Mouse (Mus musculus): ENCODE results near the gene Plekhh1.
A peak's percentile ranks its signal among the peaks of the same experiment; 100 is the strongest.
"Not testable (repeated sequence)": the region's sequence is repeated elsewhere in the genome, so short reads cannot be mapped to it uniquely, and the experiment has no call there.

The Plekhh1 gene

DNA sequence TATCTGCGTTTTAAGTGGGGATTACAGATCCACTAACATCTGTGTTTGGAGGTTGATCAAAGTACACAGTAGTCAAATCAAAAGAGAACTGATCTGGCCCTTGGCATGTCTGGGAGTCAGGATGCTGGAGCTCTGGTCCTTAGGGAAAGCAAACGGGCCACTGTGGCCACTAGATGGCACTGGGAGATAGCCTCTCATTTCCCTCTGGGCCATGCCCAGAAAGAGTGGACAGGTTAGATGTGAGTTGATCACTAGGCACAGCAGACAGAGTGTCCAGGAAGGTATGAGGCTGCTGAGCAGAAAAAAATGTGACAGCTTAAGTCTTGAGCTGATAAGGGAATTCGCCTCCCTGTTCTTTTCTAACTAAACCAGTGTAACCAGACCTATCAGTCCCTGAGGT, 6.1 kb upstream of the Plekhh1 start:
- DNase-seq (ENCODE audit: extremely low read depth, insufficient read length, low spot score): peak; percentile 12

GRCm38 (mm10) chr12:79027526-79027925, 1.4 kb upstream of the Plekhh1 start:
- not testable (repeated sequence) for DNase-seq (ENCODE audit: extremely low read depth, insufficient read length, low spot score)

- DNase-seq (ENCODE audit: extremely low read depth, insufficient read length, low spot score): no peak
These were observed 5.4 kb downstream of the Plekhh1 start for GRCm38 (mm10) chr12:79034331-79034730.

DNA sequence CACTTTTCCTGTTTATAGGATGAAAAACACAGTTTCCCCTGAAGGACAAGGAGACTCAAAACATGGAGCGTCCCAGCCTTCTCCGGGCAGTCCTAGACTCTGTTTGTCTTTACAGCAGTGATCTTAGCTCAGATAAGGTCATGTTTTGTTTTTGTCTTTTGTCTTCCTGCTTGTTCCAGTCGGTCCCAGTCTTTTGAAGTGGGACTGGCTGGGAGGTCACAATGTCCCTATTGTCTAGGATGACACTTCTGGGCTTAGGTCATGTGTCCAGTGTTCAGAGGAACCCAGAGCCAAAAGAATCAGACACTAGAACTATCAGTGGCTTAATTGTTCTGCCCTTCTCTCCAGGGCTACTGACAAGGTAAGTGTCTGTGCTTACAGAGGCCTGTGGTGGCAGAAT, 6.4 kb downstream of the Plekhh1 start:
- no peak for DNase-seq (ENCODE audit: extremely low read depth, insufficient read length, low spot score)

DNA sequence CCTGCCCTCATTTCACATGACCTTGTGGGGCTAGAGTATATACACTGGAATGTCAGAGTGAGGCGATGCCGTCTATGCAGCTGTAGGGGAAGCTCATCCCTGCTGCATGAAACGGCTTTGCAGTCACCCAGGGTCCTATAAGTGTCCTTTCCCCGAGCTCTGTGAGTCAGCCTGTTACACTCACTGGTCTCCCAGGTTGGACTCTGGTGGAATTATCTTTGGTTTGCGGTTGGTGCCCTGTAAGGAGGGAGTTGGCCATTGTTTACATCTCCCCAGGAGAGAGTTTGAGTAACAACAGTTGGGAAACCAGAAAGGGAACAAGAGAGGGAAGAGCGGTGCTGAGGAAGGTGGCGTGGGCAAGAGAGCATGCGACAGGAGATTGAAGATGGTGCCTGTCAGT, 10.7 kb downstream of the Plekhh1 start:
- DNase-seq (ENCODE audit: extremely low read depth, insufficient read length, low spot score): no peak

GRCm38 (mm10) chr12:79040201-79040827, 11.4 kb downstream of the Plekhh1 start:
- DNase-seq (ENCODE audit: extremely low read depth, insufficient read length, low spot score): no peak

DNA sequence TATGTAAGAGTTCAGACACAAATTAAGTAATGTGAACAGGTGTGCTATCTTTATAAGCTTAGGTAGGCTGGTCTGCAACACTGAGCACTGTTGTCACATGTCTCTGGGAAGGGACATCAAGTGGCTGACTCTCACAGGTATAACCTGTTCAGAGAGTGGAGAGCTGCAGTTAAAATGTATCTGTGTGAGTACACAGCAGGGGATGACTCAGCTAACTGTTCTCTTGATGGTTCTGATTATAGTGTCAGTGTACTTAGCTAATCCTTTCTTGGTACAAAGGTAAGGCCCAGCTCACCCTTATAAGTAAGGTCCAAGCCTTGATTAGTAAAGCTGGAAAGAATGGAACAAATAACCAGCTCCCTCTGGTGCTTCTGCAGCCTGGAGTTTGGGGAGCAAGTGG, 12.5 kb downstream of the Plekhh1 start:
- DNase-seq (ENCODE audit: extremely low read depth, insufficient read length, low spot score): no peak

GRCm38 (mm10) chr12:79044668-79045067, 15.7 kb downstream of the Plekhh1 start:
- DNase-seq (ENCODE audit: extremely low read depth, insufficient read length, low spot score): no peak

DNA sequence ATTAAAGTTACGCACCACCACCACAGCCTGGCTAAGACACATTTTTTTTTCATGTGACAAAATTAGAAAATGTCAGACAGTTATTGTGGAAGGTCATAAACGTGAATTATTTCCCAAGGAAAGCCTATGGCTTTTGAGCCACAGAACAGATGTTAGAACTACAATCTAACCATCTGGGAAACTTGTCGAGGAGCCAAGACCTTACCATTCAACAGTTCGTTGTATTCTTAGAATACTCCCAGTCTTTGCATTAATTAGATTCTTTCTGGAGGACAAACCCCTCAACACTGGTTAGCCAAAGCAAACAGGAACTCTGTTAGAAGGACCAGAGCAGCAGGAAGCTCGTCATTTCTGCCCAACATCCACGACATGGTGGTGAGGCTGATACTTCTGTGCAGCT, 17.2 kb downstream of the Plekhh1 start:
- DNase-seq (ENCODE audit: extremely low read depth, insufficient read length, low spot score): no peak

- DNase-seq (ENCODE audit: extremely low read depth, insufficient read length, low spot score): no peak
These were observed 18.2 kb downstream of the Plekhh1 start for GRCm38 (mm10) chr12:79047203-79047602.

DNA sequence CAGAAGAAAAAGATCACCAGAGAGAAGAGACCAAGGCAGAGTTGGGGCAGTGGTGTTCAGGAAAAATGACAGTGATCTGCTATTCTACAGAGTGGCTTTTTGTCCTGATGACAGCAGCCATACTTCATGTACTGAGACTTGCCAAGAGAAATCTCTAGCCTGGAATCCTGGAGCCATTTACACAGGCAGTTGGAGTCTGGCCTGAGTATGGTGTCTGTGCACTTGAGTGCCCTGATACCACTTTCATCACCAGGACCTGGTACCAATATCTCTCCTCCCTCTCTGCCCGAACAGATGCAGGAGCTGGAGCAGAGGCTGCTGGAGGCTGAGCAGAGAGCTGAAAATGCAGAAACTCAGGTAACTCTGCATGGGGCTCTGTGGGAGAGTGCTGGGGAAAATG, 19.9 kb downstream of the Plekhh1 start:
- DNase-seq (ENCODE audit: extremely low read depth, insufficient read length, low spot score): no peak

- no peak for DNase-seq (ENCODE audit: extremely low read depth, insufficient read length, low spot score)
These were observed 20.8 kb downstream of the Plekhh1 start for GRCm38 (mm10) chr12:79049807-79050206.

DNA sequence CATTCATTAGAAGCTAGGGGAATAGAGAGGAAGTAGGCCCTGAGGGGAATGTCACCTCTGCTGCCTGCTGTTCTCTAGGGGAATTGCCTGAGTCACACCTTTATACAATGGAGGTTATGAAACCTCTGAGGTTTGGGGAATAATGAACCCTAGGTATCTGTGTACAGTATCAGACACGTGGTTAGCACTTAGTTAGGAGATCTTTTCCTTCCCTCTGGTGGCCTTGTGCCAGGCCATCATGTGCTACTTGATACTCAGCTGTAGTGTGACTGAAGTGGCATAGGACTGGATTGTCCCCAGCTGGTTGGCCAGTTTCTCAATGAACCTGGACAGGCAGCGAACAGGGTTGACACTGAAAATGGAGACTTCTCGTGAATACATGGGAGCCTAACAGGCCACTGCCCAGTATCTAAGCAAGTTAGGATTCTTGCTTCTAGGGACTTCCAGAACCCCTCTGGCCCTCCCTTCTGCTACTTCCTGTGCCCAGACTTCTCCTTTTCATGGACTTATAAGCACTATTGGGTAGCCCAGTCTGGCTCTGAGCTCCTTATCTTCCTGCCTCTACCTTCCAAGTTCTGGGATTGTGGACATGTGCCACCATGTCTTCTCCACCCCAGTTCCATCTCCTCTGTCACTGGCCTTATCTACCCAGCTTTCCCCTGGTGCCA, 21.7 kb downstream of the Plekhh1 start:
- no peak for DNase-seq (ENCODE audit: extremely low read depth, insufficient read length, low spot score)

DNA sequence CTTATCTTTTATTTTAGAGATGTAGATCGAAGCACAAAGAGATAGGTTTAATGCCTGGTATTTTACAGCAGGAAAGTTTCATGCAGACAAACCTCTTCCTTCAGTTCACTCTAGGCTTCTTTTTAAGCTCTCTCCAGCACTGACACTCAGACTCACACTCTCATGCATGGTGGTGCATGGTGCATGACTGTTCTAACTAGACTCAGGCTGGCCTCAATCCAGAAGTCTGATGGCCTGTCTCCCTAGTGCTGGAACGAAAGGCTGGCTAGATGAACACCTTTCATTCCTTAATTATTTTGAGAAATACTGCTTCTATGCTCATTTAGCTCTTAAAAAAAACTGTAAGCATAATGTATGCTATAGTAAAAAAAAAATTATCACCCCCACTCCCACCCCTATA, 23.1 kb downstream of the Plekhh1 start:
- no peak for DNase-seq (ENCODE audit: extremely low read depth, insufficient read length, low spot score)

GRCm38 (mm10) chr12:79055276-79055675, 26.3 kb downstream of the Plekhh1 start:
- no peak for DNase-seq (ENCODE audit: extremely low read depth, insufficient read length, low spot score)

- DNase-seq (ENCODE audit: extremely low read depth, insufficient read length, low spot score): no peak
These were observed 30.6 kb downstream of the Plekhh1 start for GRCm38 (mm10) chr12:79059573-79059972.

- no peak for DNase-seq (ENCODE audit: extremely low read depth, insufficient read length, low spot score)
These were observed 31.2 kb downstream of the Plekhh1 start for GRCm38 (mm10) chr12:79060134-79060533.

- DNase-seq (ENCODE audit: extremely low read depth, insufficient read length, low spot score): no peak
These were observed 32.0 kb downstream of the Plekhh1 start for GRCm38 (mm10) chr12:79060766-79061652.

- DNase-seq (ENCODE audit: extremely low read depth, insufficient read length, low spot score): no peak
These were observed 35.5 kb downstream of the Plekhh1 start for GRCm38 (mm10) chr12:79064451-79064850.

GRCm38 (mm10) chr12:79066431-79066830, 37.5 kb downstream of the Plekhh1 start:
- DNase-seq (ENCODE audit: extremely low read depth, insufficient read length, low spot score): no peak

DNA sequence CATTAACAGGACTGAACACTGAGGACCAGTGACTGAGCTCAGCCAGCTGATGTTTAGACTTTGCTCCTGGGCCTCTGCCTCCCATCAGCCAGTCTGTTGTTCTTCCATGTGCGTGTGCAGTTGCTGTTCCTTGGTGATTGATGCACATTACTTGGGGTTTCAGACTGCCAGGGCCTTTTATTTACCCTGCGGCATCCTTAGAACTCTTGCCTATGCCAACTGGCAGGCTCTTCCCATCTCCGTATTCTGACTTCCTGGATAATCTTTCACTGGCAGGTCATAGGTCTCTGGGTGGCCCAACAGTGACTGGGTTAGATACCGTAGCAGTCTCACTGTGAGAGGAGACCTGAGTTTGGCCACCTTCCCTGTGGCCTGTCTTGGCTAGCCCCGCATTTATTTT, 38.6 kb downstream of the Plekhh1 start:
- no peak for DNase-seq (ENCODE audit: extremely low read depth, insufficient read length, low spot score)

DNA sequence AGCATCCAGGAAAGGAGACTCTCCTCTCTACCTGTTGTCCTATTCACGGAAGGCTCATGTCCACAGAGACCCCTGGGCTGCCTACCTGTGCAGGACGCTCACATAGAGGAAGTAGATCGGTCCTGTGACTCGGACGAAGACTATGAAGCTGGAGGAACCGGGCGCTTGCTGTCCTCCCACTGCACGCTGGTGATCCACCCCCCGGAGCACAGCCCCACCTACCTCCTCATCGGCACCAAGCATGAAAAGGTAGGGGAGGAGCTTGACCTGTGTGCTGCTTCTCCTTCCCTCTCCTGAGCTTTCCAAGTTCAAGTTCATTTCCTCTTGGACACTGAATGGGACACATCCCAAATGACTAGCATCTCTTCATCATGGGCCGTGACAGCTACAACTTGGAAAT, 39.3 kb downstream of the Plekhh1 start:
- no peak for DNase-seq (ENCODE audit: extremely low read depth, insufficient read length, low spot score)
